Mouse (Mus musculus) liver, embryonic 16.5 days (tissue): Measurements from ENCODE around the gene Lrrn4cl. TPM values are rescaled to one million over a fixed set of nuclear protein-coding genes. Genes with fewer than 3 reads are reported as not detected.
"Not testable (repeated sequence)": the region's sequence is repeated elsewhere in the genome, so short reads cannot be mapped to it uniquely, and the experiment has no call there.

ENCODE experiments used
- ATAC-seq: fragments of 200-750 bp; cut with Nextera tagmentation; 2 replicates; pipeline ENCODE4 v1.8.0; 2017; ENCODE audit warnings: low read depth, mild to moderate bottlenecking, moderate number of reproducible peaks, moderate library complexity
- H3K27ac ChIP-seq: fragments of 300-500 bp; sonication (generic); 2 replicates; pipeline ENCODE4 v1.5.1; 2014; ENCODE audit warnings: mild to moderate bottlenecking, low read length
- H3K27me3 ChIP-seq: fragments of 300-500 bp; sonication (generic); 2 replicates; pipeline ENCODE4 v1.6.1; 2014; ENCODE audit warnings: low read depth, low read length, mixed read lengths; ENCODE audit not compliant: control insufficient read depth, insufficient read depth
- H3K36me3 ChIP-seq: fragments of 300-500 bp; sonication (generic); 2 replicates; pipeline ENCODE4 v1.6.1; 2014; ENCODE audit warnings: mild to moderate bottlenecking; ENCODE audit not compliant: control insufficient read depth, insufficient read depth
- H3K4me1 ChIP-seq: fragments of 300-500 bp; sonication (generic); 2 replicates; pipeline ENCODE4 v1.6.1; 2014; ENCODE audit warnings: low read depth, low read length, mixed read lengths; ENCODE audit not compliant: control insufficient read depth
- H3K4me2 ChIP-seq: fragments of 300-500 bp; sonication (generic); 2 replicates; pipeline ENCODE4 v1.6.1; 2014; ENCODE audit warnings: low read depth, low read length, mixed read lengths
- H3K4me3 ChIP-seq: fragments of 300-500 bp; sonication (generic); 2 replicates; pipeline ENCODE4 v1.5.1; 2014; ENCODE audit warnings: low read depth, mild to moderate bottlenecking, low read length
- H3K9ac ChIP-seq: fragments of 300-500 bp; sonication (generic); 2 replicates; pipeline ENCODE4 v1.6.1; 2014; ENCODE audit warnings: low read depth, low read length
- H3K9me3 ChIP-seq: fragments of 300-500 bp; sonication (generic); replicated peaks from 2 replicates; pipeline ENCODE4 v1.6.1; 2016; ENCODE audit warnings: low read length; ENCODE audit not compliant: control insufficient read depth
- WGBS: fragments of 180-500 bp; shearing (Covaris S2); extraction: QIAGEN DNeasy Blood & Tissue Kit; methylation state at CpG from one replicate; pipeline ENCODE4 v1.1.7; 2014; ENCODE audit not compliant: insufficient replicate concordance; 5-methylcytosine and 5-hydroxymethylcytosine counted together
- polyA plus RNA-seq: library from polyadenylated mRNA; unstranded; fragments of >200 nt; fragmentation: Nextera tagmentation; extraction: Ambion mirVana; gene quantifications from 2 replicates; pipeline ENCODE4 v1.2.1, GENCODE M21; 2015

Lrrn4cl gene
- polyA plus RNA-seq, 1 experiment from 2014 or later: 0.35 TPM

GRCm38 (mm10) chr19:8844371-8845129, 6.0 kb upstream of the Lrrn4cl start:
- Histone ChIP-seq H3K4me3 (no peak overlapping the region), H3K9ac (no peak overlapping the region), H3K4me1 (peaks cover 11% of the 10 kb centered on the region), H3K9me3 (no peaks in the 10 kb centered on the region), H3K36me3 (peaks cover 8% of the 10 kb centered on the region; the same call in 1 of the 2 replicates), H3K4me2 (no peak overlapping the region), H3K27me3 (no peaks in the 10 kb centered on the region), H3K27ac (no peak overlapping the region)
- ATAC-seq: no peak
- 59% methylated on average over 5 of the region's 5 CpGs for WGBS

GRCm38 (mm10) chr19:8848356-8848755, 2.2 kb upstream of the Lrrn4cl start:
- Histone ChIP-seq H3K27me3 (no peaks in the 10 kb centered on the region), H3K27ac (no peak overlapping the region), H3K9ac (no peak overlapping the region), H3K4me2 (no peak overlapping the region), H3K4me1 (no peaks in the 10 kb centered on the region), H3K9me3 (no peaks in the 10 kb centered on the region), H3K4me3 (no peak overlapping the region), H3K36me3 (peaks cover 8% of the 10 kb centered on the region; the same call in 1 of the 2 replicates)
- WGBS: 74% methylated on average over 5 of the region's 5 CpGs
- no peak for ATAC-seq

GRCm38 (mm10) chr19:8851639-8852038, 1.1 kb downstream of the Lrrn4cl start:
- peaks cover 1% of the 10 kb centered on the region; the same call in 1 of the 2 replicates for H3K36me3 ChIP-seq
- H3K9ac ChIP-seq: no peak overlapping the region
- H3K27ac ChIP-seq: no peak overlapping the region
- no peaks in the 10 kb centered on the region for H3K9me3 ChIP-seq
- H3K4me1 ChIP-seq: no peaks in the 10 kb centered on the region
- no peak for ATAC-seq
- no peak overlapping the region for H3K4me2 ChIP-seq
- no peaks in the 10 kb centered on the region; the same call in 1 of the 2 replicates for H3K27me3 ChIP-seq
- 50% methylated on average over 7 of the region's 7 CpGs for WGBS
- H3K4me3 ChIP-seq: no peak overlapping the region

GRCm38 (mm10) chr19:8852236-8852928, 1.8 kb downstream of the Lrrn4cl start:
- no peak for ATAC-seq
- Histone ChIP-seq H3K27ac (no peak overlapping the region), H3K27me3 (no peaks in the 10 kb centered on the region; the same call in 1 of the 2 replicates), H3K9me3 (no peaks in the 10 kb centered on the region), H3K4me1 (no peaks in the 10 kb centered on the region), H3K9ac (no peak overlapping the region), H3K36me3 (no peaks in the 10 kb centered on the region; the same call in 1 of the 2 replicates), H3K4me3 (no peak overlapping the region), H3K4me2 (no peak overlapping the region)
- WGBS: 57% methylated on average over 10 of the region's 10 CpGs

- Histone ChIP-seq H3K27ac (no peak overlapping the region), H3K4me3 (no peak overlapping the region), H3K36me3 (no peaks in the 10 kb centered on the region), H3K9ac (no peak overlapping the region), H3K27me3 (no peaks in the 10 kb centered on the region; the same call in 1 of the 2 replicates), H3K4me2 (no peak overlapping the region), H3K9me3 (no peaks in the 10 kb centered on the region), H3K4me1 (no peaks in the 10 kb centered on the region)
- no peak for ATAC-seq
- WGBS: 62% methylated on average over 3 of the region's 3 CpGs
Observed at GRCm38 (mm10) chr19:8853117-8853516, 2.5 kb downstream of the Lrrn4cl start.

- ATAC-seq: no peak
- H3K4me3 ChIP-seq: no peak overlapping the region
- 29% methylated on average over 4 of the region's 4 CpGs for WGBS
- no peak overlapping the region for H3K27ac ChIP-seq
- no peaks in the 10 kb centered on the region for H3K9me3 ChIP-seq
- H3K4me2 ChIP-seq: no peak overlapping the region
- H3K36me3 ChIP-seq: no peaks in the 10 kb centered on the region
- H3K4me1 ChIP-seq: no peaks in the 10 kb centered on the region
- no peaks in the 10 kb centered on the region; the same call in 1 of the 2 replicates for H3K27me3 ChIP-seq
- no peak overlapping the region for H3K9ac ChIP-seq
Observed at GRCm38 (mm10) chr19:8857689-8858088, 7.1 kb downstream of the Lrrn4cl start.

GRCm38 (mm10) chr19:8859018-8859417, 8.4 kb downstream of the Lrrn4cl start:
- Histone ChIP-seq H3K9me3 (no peaks in the 10 kb centered on the region), H3K4me1 (no peaks in the 10 kb centered on the region), H3K36me3 (no peaks in the 10 kb centered on the region), H3K27ac (no peak overlapping the region), H3K4me2 (no peak overlapping the region), H3K4me3 (no peak overlapping the region), H3K9ac (no peak overlapping the region), H3K27me3 (no peaks in the 10 kb centered on the region; the same call in 1 of the 2 replicates)
- peak; percentile 47; the same call in 1 of the 2 replicates for ATAC-seq
- WGBS: 13% methylated on average over 1 of the region's 1 CpGs

GRCm38 (mm10) chr19:8864265-8864664, 13.7 kb downstream of the Lrrn4cl start:
- Histone ChIP-seq H3K9me3 (no peaks in the 10 kb centered on the region), H3K9ac (no peak overlapping the region), H3K4me2 (no peak overlapping the region), H3K36me3 (no peaks in the 10 kb centered on the region), H3K27me3 (no peaks in the 10 kb centered on the region; the same call in 1 of the 2 replicates), H3K4me1 (no peaks in the 10 kb centered on the region; the same call in 1 of the 2 replicates), H3K27ac (no peak overlapping the region), H3K4me3 (no peak overlapping the region)
- WGBS: 66% methylated on average over 6 of the region's 6 CpGs
- no peak for ATAC-seq

- Histone ChIP-seq H3K4me1 (peaks cover 19% of the 10 kb centered on the region), H3K4me2 (peak overlapping the region; percentile 89), H3K27ac (peak overlapping the region; percentile 88), H3K36me3 (peaks cover 16% of the 10 kb centered on the region), H3K4me3 (peak overlapping the region; percentile 97)
- not testable (repeated sequence) for H3K27me3 ChIP-seq, H3K9ac ChIP-seq, ATAC-seq, H3K9me3 ChIP-seq
- 55% methylated on average over 3 of the region's 3 CpGs for WGBS
Observed at GRCm38 (mm10) chr19:8870381-8870780, 19.8 kb downstream of the Lrrn4cl start.
